Mouse (Mus musculus): Measurements from ENCODE around the gene Mat2a. TPM values are rescaled to one million over a fixed set of nuclear protein-coding genes. Genes with fewer than 3 reads are reported as not detected.

Gene Mat2a
- polyA plus RNA-seq, 1 experiment, result 85.8 TPM

DNA sequence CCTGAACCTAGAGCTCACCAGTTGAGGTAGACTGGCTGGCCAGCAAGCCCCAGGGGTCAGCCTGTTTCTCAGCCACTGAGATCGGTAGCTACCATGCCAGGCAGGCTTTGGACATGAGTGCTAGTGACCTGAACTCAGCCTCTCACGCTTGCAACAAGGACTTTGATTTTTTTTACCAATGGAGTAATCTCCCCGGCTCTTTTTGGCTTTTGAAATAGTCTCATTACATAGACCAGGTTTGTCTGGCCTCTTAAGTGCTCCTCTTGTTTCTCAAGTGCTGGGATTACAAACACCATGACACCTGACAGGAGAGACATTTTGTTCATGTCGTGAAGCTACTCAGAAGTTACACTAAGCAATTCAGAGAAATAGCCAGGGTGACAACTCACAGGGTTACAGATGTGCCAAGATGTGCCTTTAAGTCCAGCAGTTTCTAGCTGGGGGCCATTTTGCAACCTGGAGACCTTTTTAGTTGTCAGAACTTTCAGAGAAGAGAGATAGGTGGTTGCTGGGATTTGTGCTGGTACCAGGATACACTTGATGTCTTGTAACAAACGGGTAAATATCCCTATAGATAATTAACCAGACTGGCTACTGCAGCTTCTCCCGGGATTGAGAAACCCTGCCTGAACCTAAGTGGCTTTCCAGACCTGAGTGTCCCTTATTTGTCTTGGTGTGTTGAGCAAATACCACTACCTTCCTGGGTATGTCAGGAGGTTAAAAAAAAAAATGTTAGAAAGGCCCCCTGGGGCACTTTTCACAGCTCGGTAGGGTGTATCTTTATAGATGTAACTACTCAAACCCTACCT is 23.2 kb downstream of the Mat2a start:
- WGBS, result 85% methylated on average over 7 of the region's 7 CpGs
- TF ChIP-seq POLR2A (IDR thresholded peaks at IDR 0.05; ENCODE audit: borderline replicate concordance, control insufficient read depth, low read depth, low read length), result no peak
- TF ChIP-seq CTCF (IDR thresholded peaks at IDR 0.05; ENCODE audit: control insufficient read depth, insufficient read depth, low read length), result no peak
- H3K4me1 ChIP-seq (ENCODE audit: control insufficient read depth, insufficient read depth, low read length), result peaks cover 2% of the 10 kb centered on the region; the same call in 1 of the 2 replicates
- H3K27ac ChIP-seq (ENCODE audit: control insufficient read depth, insufficient read depth, low read depth, low read length, poor library complexity), result no peak overlapping the region
- H3K4me3 ChIP-seq (replicated peaks; ENCODE audit: control insufficient read depth, low read depth, low read length), result no peak overlapping the region

- no peak for TF ChIP-seq POLR2A (IDR thresholded peaks at IDR 0.05; ENCODE audit: borderline replicate concordance, control insufficient read depth, low read depth, low read length)
- no peak for TF ChIP-seq CTCF (IDR thresholded peaks at IDR 0.05; ENCODE audit: control insufficient read depth, insufficient read depth, low read length)
- WGBS, result 85% methylated on average over 5 of the region's 5 CpGs
- Histone ChIP-seq H3K4me3 (replicated peaks; ENCODE audit: control insufficient read depth, low read depth, low read length) (no peak overlapping the region), H3K4me1 (ENCODE audit: control insufficient read depth, insufficient read depth, low read length) (peaks cover 7% of the 10 kb centered on the region), H3K27ac (ENCODE audit: control insufficient read depth, insufficient read depth, low read depth, low read length, poor library complexity) (no peak overlapping the region)
Measured at GRCm38 (mm10) chr6:72415181-72415580, 24.2 kb downstream of the Mat2a start.

DNA sequence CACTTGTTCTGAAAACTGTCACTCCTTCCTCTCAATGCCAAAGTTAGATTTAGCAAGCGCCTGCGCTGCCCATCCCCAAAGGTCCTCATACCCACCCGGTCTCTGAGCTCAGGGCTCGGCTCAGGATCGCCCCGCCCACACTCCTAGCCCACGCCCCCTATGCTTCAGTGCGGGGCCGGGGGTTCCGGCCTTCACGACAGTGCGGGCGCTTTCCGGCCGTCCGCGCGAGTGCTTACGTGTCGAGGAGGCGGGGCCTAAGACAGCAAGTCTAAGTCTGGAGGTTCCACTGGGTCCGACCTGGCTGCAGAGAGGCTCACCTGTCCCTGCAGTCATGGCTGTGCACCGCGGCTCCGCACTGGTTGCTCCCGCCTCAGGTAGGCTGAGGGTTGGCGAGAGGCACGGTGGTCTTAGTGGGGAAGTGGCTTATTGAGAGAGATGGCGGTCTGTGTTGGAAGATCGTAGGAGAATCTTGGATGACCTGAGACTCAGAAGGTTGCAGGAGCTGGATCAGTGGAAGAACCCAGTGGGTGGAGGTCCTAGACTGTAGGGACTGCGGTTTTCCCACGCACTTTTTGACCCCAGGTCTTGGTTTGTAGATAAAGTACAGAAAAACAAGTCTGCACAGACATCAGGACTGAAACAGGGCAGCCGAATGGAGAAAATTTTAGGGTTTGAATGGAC is 25.1 kb downstream of the Mat2a start, which contains the start of gene Ggcx:
Ggcx (plus strand) TSS at position 233 of the 681 bp plus-strand sequence.
- TF ChIP-seq CTCF (IDR thresholded peaks at IDR 0.05; ENCODE audit: control insufficient read depth, insufficient read depth, low read length) (no peak; the same call in 1 of the 2 replicates), POLR2A (IDR thresholded peaks at IDR 0.05; ENCODE audit: borderline replicate concordance, control insufficient read depth, low read depth, low read length) (peak; percentile 65; the same call in 1 of the 2 replicates)
- Histone ChIP-seq H3K4me1 (ENCODE audit: control insufficient read depth, insufficient read depth, low read length) (peaks cover 7% of the 10 kb centered on the region), H3K4me3 (replicated peaks; ENCODE audit: control insufficient read depth, low read depth, low read length) (peak within 1 kb of the TSS; percentile 99), H3K27ac (ENCODE audit: control insufficient read depth, insufficient read depth, low read depth, low read length, poor library complexity) (peak within 1 kb of the TSS; percentile 56)
- WGBS, result 1% methylated on average over 33 of the region's 33 CpGs

- H3K4me3 ChIP-seq (replicated peaks; ENCODE audit: control insufficient read depth, low read depth, low read length), result no peak overlapping the region
- no peak overlapping the region for H3K27ac ChIP-seq (ENCODE audit: control insufficient read depth, insufficient read depth, low read depth, low read length, poor library complexity)
- TF ChIP-seq CTCF (IDR thresholded peaks at IDR 0.05; ENCODE audit: control insufficient read depth, insufficient read depth, low read length) (no peak), POLR2A (IDR thresholded peaks at IDR 0.05; ENCODE audit: borderline replicate concordance, control insufficient read depth, low read depth, low read length) (no peak)
- 13% methylated on average over 7 of the region's 7 CpGs for WGBS
- H3K4me1 ChIP-seq (ENCODE audit: control insufficient read depth, insufficient read depth, low read length), result peaks cover 7% of the 10 kb centered on the region
Measured at GRCm38 (mm10) chr6:72410518-72410917, 28.8 kb downstream of the Mat2a start.

GRCm38 (mm10) chr6:72410003-72410402 is 29.4 kb downstream of the Mat2a start:
- TF ChIP-seq CTCF (IDR thresholded peaks at IDR 0.05; ENCODE audit: control insufficient read depth, insufficient read depth, low read length), result peak; percentile 8; the same call in 1 of the 2 replicates
- no peak for TF ChIP-seq POLR2A (IDR thresholded peaks at IDR 0.05; ENCODE audit: borderline replicate concordance, control insufficient read depth, low read depth, low read length)
- Histone ChIP-seq H3K4me1 (ENCODE audit: control insufficient read depth, insufficient read depth, low read length) (peaks cover 7% of the 10 kb centered on the region), H3K27ac (ENCODE audit: control insufficient read depth, insufficient read depth, low read depth, low read length, poor library complexity) (no peak overlapping the region), H3K4me3 (replicated peaks; ENCODE audit: control insufficient read depth, low read depth, low read length) (no peak overlapping the region)
- 34% methylated on average over 1 of the region's 1 CpGs for WGBS

DNA sequence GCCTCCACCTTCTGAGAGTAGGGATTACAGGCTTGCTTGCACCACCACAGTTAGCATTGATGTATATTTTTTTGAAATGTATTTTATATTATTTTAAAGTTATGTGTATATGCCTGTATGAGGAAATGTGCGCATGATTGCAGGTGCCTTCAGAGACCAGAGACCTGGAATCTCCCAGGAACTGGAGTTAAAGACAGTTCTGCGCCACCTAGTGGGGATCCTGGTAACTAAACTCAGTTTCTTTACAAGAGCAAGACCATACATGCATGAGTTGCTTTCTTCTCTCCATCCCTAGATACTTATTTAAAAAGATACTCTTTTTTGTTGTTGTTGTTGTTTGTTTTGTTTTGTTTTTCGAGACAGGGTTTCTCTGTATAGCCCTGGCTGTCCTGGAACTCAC is 29.8 kb downstream of the Mat2a start:
- peaks cover 7% of the 10 kb centered on the region for H3K4me1 ChIP-seq (ENCODE audit: control insufficient read depth, insufficient read depth, low read length)
- H3K4me3 ChIP-seq (replicated peaks; ENCODE audit: control insufficient read depth, low read depth, low read length), result no peak overlapping the region
- no peak for TF ChIP-seq POLR2A (IDR thresholded peaks at IDR 0.05; ENCODE audit: borderline replicate concordance, control insufficient read depth, low read depth, low read length)
- TF ChIP-seq CTCF (IDR thresholded peaks at IDR 0.05; ENCODE audit: control insufficient read depth, insufficient read depth, low read length), result peak; percentile 43; the same call in 1 of the 2 replicates
- no peak overlapping the region for H3K27ac ChIP-seq (ENCODE audit: control insufficient read depth, insufficient read depth, low read depth, low read length, poor library complexity)
- WGBS, result 33% methylated on average over 3 of the region's 3 CpGs

DNA sequence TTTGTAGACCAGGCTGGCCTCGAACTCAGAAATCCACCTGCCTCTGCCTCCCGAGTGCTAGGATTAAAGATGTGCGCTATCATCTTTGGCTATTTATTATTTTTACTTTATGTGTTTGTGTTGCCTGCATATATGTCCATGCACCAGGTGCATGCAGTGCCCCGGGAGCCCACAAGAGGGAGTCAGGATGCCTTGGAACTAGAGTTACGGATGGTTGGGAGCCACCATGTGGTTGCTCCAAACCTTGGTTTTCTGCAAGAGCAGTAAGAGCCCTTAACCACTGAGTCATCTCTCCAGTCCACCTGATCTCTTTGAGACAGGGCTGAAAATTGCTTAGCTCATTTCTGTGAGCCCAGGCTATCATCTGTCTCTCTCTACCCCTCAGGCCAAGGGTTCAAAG is 32.2 kb downstream of the Mat2a start:
- 1% methylated on average over 5 of the region's 5 CpGs for WGBS
- TF ChIP-seq POLR2A (IDR thresholded peaks at IDR 0.05; ENCODE audit: borderline replicate concordance, control insufficient read depth, low read depth, low read length), result no peak
- peak; percentile 97 for TF ChIP-seq CTCF (IDR thresholded peaks at IDR 0.05; ENCODE audit: control insufficient read depth, insufficient read depth, low read length)
- no peak overlapping the region for H3K27ac ChIP-seq (ENCODE audit: control insufficient read depth, insufficient read depth, low read depth, low read length, poor library complexity)
- peaks cover 5% of the 10 kb centered on the region for H3K4me1 ChIP-seq (ENCODE audit: control insufficient read depth, insufficient read depth, low read length)
- H3K4me3 ChIP-seq (replicated peaks; ENCODE audit: control insufficient read depth, low read depth, low read length), result no peak overlapping the region

GRCm38 (mm10) chr6:72405356-72405755 is 34.0 kb downstream of the Mat2a start:
- Histone ChIP-seq H3K27ac (ENCODE audit: control insufficient read depth, insufficient read depth, low read depth, low read length, poor library complexity) (no peak overlapping the region), H3K4me3 (replicated peaks; ENCODE audit: control insufficient read depth, low read depth, low read length) (no peak overlapping the region), H3K4me1 (ENCODE audit: control insufficient read depth, insufficient read depth, low read length) (no peaks in the 10 kb centered on the region)
- TF ChIP-seq POLR2A (IDR thresholded peaks at IDR 0.05; ENCODE audit: borderline replicate concordance, control insufficient read depth, low read depth, low read length) (no peak), CTCF (IDR thresholded peaks at IDR 0.05; ENCODE audit: control insufficient read depth, insufficient read depth, low read length) (no peak)
- 83% methylated on average over 7 of the region's 7 CpGs for WGBS

Data from bone marrow, adult 2 months (tissue).